Mouse (Mus musculus): ENCODE data around the gene Rgs3.
"Not testable (repeated sequence)": the region's sequence is repeated elsewhere in the genome, so short reads cannot be mapped to it uniquely, and the experiment has no call there.

Rgs3 gene

DNA sequence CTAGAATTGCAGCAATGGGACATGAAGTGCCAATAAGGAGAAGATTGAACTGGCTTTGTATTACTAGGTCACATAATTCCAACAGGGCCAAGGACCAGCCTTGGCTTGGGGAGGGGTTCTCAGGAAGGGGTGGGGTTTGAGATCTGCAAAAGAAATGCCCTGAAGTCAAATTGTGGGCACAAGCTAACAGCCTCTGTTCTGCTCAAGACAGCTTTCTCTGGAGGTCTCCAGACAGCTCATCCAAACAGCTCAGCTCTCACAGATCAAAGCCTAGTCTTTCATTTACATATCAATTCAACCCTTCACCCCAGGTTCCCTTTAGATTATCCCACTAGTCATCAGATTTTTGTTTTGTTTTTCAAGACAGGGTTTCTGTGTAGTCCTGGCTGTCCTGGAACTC lies 14.8 kb upstream of the Rgs3 start:
- no peak for DNase-seq (ENCODE audit: extremely low read depth, low read depth)

DNA sequence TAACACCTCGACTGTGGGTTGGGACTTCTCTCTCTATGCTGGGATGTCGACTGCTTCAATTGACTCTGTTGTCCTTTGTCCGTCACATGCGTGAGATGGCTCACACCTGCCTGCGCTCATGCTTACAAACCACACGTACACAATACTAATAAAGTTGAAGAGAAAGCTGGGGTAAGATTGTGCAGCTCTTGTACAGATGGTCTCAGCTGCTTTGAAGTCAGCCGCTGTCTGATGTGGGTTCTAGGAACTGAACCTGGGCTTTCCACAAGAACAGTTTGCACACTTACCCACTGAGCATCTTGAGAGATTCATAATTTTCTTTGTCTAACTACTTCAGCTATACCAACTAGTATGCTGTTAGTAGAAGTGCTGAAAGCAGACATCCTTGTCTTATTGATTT lies 7.7 kb upstream of the Rgs3 start:
- DNase-seq (ENCODE audit: extremely low read depth, low read depth) = no peak

DNA sequence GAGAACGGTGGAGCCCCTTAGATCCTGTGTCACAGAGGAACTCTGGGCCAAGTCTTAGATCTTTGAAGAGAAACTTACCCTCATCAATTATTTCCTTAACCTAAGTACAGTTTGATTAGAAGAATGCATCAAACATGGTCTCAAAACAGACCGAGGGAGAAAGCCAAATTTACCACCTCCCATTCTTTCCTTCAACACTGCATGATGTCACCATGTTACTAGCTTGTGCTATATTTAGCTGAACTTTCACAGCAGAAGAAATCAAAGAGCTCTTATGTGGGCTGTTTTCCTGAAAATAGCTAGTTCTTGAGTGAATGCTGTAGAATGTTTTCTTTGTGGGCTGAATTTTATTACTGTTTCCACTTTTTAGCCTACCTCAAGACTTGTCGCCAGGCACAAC lies 2.2 kb upstream of the Rgs3 start:
- no peak for DNase-seq (ENCODE audit: extremely low read depth, low read depth)

- DNase-seq (ENCODE audit: extremely low read depth, low read depth) = peak; percentile 47
These were observed 1.4 kb downstream of the Rgs3 start for GRCm38 (mm10) chr4:62560963-62561629.

- no peak for DNase-seq (ENCODE audit: extremely low read depth, low read depth)
These were observed 2.0 kb downstream of the Rgs3 start for GRCm38 (mm10) chr4:62561630-62562001.

DNA sequence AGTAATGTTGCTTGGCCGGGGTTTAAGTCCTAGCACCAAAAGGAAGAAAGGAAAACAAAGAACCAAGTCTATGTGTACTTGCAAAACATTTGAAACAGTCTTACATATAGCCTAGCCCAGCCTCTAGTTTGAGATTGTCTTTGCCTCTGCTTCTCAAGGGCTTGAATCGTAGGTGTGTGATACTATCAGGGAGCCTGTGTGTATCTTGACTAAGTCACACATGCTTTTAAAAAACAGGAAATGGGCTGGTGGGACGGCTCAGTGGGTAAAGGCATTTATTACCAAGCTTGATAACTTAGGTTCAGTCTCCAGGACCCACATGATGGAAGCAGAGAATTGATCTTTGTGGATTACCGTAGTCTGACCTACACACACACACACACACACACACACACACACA lies 2.4 kb downstream of the Rgs3 start:
- peak; percentile 2 for DNase-seq (ENCODE audit: extremely low read depth, low read depth)

DNA sequence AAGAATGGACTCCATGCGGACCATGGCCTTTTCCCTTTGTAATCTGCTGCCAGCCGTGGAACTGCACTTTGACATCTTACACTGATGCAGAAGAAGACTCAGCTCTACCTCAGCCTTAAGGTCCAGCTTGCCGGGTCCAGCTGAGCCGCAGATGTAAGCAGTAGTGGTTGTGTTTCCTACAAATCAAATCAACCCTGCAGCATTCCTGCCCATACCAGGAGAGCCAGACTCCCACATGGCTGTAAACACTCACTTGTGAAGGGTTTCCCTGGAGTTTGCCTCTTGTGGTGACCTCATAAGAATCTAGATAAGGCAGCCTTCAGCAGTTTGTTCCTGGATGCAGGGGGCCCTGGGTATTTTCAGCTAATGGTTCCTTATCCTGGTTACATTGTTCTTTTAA lies 6.9 kb downstream of the Rgs3 start:
- no peak for DNase-seq (ENCODE audit: extremely low read depth, low read depth)

DNA sequence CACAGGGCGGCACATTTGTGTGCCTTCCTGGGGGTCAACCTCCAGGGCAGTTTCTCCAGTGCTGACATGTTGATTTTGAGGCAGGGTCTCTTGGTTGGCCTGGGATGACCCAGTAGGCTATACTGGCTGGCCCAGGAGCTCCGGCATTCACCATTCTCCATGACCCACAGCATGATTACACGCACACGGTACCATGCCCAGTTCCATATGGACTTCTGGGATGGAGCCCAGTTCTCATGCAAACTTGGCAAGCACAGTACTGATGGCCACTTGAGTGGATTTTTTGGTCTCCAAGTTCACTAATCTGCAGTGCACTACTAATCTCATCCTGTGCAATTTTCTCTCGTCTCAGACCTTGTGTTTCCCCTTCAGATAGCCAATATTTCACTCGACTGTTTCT lies 8.0 kb downstream of the Rgs3 start:
- no peak for DNase-seq (ENCODE audit: extremely low read depth, low read depth)

DNA sequence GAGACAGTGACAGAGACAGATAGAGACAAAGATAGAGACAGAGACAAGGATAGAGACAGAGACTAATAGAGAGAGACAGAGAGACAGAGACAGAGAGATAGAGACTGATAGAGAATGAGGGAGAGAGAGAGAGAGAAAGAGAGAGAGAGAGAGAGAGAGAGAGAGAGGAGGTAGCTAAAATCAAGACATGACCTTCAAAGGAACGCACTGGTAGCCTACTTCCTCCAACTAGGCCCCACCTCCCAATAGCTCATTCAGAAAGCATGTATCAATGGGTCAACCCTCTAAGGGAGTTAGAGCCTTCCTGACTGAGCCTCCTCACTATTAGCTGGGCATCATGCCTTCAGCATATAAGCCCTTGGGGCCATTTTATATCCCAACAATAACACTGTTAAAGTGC lies 8.7 kb downstream of the Rgs3 start:
- DNase-seq (ENCODE audit: extremely low read depth, low read depth) = no peak

DNA sequence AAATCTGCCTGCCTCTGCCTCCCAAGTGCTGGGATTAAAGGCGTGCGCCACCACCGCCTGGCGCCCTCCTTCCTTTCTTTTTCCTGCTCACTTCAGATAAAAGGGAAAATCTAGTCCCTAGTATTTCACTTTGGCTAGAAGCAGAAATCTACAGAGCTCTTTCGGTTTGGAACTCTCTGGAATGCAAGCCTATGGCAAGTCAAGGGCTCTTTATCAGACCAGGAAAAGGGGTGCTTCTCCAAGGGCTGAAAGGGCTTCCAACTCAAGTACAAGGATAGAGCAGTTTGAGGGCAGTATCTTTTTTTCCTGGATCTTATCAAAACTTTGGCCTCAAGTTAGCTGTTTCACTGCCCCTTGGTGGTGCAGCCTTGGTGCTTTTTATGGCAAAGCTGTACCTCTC lies 10.0 kb downstream of the Rgs3 start:
- DNase-seq (ENCODE audit: extremely low read depth, low read depth) = no peak

GRCm38 (mm10) chr4:62570029-62570428 lies 10.4 kb downstream of the Rgs3 start:
- DNase-seq (ENCODE audit: extremely low read depth, low read depth) = no peak

GRCm38 (mm10) chr4:62582365-62583264 lies 23.0 kb downstream of the Rgs3 start:
- DNase-seq (ENCODE audit: extremely low read depth, low read depth) = no peak

GRCm38 (mm10) chr4:62583265-62584092 lies 23.8 kb downstream of the Rgs3 start:
- DNase-seq (ENCODE audit: extremely low read depth, low read depth) = no peak

- no peak for DNase-seq (ENCODE audit: extremely low read depth, low read depth)
These were observed 27.4 kb downstream of the Rgs3 start for GRCm38 (mm10) chr4:62587067-62587466.

DNA sequence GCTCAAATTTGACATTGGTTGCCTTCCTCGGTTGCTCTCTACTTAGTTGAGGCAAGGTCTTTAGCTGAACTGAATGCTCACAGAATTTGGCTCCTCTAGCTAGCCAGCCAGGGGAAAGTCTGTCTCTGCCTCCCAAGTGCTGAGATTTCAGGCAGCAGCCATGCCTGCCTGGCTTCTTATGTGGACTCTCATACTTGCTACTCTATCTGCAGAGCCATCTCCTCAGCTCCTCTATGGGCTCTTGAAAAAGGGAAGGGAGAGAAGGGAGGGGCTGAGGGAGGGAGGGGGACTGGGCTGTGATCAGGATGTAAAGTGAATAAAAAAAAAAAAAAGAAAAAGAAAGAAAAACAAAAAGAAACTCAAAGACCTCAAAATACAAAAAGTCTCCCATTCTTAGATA lies 31.2 kb downstream of the Rgs3 start:
- no peak for DNase-seq (ENCODE audit: extremely low read depth, low read depth)

DNA sequence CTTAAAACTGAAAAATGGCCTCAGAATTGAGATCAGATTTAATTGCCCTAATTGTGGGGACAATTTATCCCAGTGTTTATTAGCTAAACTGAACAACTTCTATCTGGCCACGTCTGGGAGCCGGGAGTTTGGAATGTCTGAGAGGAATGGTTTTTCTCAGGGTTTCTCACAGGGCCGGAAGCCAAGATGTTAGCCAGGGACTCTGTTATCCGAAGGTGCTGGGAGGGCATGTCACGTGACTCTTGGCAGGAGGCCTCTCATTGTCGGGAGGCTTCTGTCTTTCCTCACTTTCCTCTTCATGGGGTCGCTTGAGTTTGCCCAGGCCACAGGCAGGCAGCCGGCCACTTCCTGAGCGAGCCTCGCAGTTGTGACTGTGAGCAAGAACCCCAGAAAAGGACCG lies 31.7 kb downstream of the Rgs3 start:
- no peak for DNase-seq (ENCODE audit: extremely low read depth, low read depth)

DNA sequence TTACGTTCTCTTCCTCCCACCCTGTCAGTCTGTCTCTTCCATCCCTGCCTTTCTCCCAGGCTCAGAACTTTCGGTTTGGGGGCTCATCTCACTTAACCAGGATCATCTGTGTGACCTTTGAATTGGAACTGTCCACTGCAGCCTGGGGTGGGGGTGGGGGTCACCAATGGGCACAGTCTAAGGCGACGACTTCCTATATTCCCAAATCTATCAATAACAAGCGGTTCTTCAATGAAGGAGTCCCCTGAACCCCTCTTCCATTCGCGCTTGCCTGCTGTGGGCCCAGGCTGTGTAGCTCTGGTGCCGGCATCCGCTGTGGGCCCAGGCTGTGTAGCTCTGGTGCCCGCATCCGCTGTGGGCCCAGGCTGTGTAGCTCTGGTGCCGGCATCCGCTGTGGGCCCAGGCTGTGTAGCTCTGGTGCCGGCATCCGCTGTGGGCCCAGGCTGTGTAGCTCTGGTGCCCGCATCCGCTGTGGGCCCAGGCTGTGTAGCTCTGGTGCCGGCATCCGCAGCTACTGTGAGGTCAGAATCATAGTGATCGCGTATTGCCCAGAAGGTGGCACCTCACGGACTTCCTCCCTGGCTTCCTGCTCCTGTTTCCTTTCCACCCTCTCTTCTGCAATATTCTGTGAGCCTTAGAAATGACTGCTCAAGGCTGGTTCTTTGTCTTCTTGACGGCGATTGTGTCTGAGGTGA lies 34.0 kb downstream of the Rgs3 start:
- not testable (repeated sequence) for DNase-seq (ENCODE audit: extremely low read depth, low read depth)

DNA sequence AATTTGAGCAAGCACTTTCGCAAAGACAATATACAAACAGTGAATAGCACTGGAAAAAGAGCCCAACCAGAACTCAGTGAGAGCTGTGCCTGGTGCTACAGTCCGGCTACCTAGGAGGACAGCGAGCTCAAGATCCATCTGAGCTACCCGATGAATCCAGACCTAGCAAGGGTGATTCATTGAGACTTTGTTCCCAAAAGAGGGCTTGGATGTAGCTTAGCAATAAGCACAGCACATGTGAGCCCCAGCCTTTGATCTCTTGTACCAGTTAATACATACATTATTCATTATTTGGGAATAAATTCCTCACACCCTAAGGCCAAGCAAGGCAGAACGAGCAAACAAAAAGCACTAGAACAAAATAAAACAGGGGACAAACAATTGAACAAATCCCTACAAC lies 34.8 kb downstream of the Rgs3 start:
- no peak for DNase-seq (ENCODE audit: extremely low read depth, low read depth)

DNA sequence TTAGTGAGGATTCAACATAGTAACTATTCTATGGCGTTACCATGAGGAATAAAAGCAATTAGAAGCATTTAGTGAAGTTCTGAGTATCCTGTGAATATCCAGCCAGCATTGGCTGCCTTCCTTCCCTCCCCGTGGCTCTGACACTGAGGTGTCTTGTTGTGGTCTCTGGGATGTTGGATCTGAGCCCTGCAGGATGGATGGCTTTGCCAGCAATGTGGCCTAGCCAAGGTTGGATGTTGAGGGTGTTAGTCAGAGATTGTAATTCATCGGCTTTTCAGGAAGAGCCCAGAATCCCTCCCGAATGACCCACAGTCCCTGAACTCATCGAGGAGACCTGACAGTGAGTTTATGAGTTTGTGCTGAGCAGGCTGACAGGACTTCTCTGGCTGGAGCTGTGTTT lies 36.4 kb downstream of the Rgs3 start:
- no peak for DNase-seq (ENCODE audit: extremely low read depth, low read depth)

GRCm38 (mm10) chr4:62600549-62600948 lies 40.9 kb downstream of the Rgs3 start:
- DNase-seq (ENCODE audit: extremely low read depth, low read depth) = no peak

GRCm38 (mm10) chr4:62603607-62604006 lies 44.0 kb downstream of the Rgs3 start:
- no peak for DNase-seq (ENCODE audit: extremely low read depth, low read depth)
